Mouse (Mus musculus) kidney, postnatal 4 days (tissue): Measurements from ENCODE around the gene L3mbtl2.
"Not testable (repeated sequence)": the region's sequence is repeated elsewhere in the genome, so short reads cannot be mapped to it uniquely, and the experiment has no call there.

ENCODE experiments used
- DNase-seq, 2 experiments: peaks; one replicate each; pipeline ENCODE4 v3.0.0; 2021; ENCODE audit warnings: mixed read lengths in 2 of 2

L3mbtl2 gene

GRCm38 (mm10) chr15:81663697-81664561, at the start of gene L3mbtl2:
Gene L3mbtl2, plus strand, starts transcription at chr15:81663889.
- peak; percentile 93 to 96 for DNase-seq

DNA sequence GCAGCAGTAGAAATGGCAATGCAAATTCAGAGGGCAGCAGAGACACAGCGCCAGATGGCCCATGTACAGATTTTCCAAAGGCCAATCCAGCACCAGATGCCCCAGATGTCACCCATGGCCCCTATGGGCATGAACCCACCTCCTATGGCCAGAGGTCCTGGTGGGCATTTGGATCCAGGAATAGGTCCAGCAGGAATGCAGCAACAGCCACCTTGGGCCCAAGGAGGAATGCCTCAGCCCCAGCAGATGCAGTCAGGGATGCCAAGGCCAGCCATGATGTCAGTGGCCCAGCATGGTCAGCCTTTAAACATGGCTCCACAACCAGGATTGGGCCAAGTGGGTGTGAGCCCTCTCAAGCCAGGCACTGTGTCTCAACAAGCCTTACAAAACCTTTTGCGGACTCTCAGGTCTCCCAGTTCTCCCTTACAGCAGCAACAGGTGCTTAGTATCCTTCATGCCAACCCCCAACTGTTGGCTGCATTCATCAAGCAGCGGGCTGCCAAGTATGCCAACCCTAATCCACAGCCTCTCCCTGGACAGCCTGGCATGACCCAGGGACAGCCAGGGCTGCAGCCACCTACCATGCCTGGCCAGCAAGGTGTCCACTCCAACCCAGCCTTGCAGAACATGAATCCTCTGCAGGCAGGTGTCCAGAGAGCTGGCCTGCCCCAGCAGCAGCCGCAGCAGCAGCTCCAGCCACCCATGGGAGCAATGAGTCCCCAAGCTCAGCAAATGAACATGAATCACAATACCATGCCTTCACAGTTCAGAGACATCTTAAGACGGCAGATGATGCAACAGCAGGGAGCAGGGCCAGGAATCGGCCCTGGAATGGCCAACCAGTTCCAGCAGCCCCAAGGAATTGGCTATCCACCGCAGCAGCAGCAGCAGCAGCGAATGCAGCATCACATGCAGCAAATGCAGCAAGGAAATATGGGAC, 13.9 kb upstream of the L3mbtl2 start:
- no peak for DNase-seq

DNA sequence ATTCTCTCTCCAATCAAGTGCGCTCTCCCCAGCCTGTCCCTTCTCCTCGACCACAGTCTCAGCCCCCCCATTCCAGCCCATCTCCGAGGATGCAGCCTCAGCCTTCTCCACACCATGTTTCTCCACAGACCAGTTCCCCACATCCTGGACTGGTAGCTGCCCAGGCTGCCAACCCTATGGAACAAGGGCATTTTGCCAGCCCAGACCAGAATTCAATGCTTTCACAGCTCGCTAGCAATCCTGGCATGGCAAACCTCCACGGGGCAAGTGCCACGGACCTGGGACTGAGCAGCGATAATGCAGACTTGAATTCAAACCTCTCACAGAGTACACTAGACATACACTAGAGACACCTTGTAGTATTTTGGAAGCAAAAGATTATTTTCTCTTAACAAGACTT, 13.1 kb upstream of the L3mbtl2 start:
- DNase-seq: no peak

DNA sequence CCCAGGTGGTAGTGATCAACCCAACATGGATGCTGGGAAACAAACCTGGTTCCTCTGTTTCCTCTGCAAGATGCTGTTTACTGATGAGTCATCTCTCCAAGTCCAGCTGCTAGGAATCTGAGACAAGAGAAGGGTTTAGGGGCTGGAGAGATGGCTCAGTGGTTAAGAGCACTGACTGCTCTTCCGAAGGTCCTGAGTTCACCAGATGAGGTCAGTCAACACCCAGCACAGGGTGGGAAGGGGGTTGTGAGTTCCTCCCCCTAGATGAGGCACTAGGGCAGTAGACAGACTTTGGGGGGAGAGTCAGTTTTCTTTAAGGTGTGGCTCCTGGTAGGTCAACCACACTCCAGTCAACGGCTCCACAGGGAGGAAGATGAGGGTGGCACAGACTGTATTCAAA, 2.0 kb upstream of the L3mbtl2 start:
- no peak for DNase-seq

DNA sequence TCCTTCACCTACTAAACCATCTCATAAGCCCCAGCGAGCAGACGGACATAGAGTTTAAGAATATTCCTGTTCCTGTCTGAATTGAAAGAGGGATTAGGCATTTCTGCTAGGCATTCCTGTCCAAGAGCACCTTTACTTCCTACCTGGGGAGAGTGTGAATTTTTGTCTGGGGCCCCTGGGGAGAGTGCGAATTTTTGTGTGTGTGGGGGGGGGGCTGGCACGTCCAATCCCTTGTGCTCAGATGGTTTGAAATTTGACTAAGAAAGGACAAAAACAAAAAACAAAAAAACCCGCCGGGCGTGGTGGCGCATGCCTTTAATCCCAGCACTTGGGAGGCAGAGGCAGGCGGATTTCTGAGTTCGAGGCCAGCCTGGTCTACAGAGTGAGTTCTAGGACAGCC, 408 bp upstream of the L3mbtl2 start:
- DNase-seq: no peak

- no peak for DNase-seq
These were observed 3.3 kb downstream of the L3mbtl2 start for GRCm38 (mm10) chr15:81666957-81667356.

- DNase-seq: peak; percentile 71 to 73
These were observed 6.5 kb downstream of the L3mbtl2 start for GRCm38 (mm10) chr15:81670231-81670640.

DNA sequence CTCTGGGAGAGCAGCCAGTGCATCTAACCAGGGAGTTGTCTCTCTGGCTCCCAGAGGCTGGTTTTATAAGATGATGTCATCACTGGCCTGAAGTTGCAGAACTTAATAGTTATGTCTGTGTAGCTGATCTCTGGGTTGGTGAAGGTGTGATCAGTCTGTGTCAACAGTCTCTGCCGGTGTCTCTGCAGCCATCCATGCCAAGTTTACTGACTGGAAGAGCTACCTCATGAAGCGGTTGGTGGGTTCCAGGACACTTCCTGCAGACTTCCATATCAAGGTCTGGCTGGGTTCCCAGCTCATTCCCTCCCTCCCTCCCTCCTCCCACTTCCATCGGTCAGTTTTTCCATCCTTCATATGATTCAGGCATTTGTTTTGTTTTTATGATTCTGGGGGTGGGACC, 12.9 kb downstream of the L3mbtl2 start:
- no peak for DNase-seq

DNA sequence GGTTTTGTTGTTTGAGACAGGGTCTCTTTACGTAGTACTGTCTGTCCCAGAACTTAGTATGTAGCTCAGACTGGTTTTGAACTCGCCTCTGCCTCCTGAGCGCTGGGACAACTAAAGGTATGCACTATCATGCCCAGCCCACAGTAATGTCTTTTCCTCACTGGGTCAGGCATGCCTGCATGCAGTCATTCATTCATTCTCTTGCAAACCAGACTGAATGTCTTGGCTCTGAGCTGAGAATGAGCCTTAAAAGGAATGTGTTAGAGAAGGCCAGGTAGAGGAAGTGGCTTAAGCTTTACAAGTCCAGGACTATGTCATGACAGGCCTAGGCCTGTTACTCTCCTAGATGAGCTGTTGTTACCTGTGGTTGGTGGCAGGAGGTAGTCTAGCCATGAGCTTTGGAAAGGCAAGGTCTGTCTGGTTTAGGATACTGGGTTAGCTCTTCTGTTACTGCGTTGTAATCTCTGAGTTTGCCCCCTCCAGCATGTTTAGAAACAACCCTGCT, 16.7 kb downstream of the L3mbtl2 start:
- DNase-seq: no peak

DNA sequence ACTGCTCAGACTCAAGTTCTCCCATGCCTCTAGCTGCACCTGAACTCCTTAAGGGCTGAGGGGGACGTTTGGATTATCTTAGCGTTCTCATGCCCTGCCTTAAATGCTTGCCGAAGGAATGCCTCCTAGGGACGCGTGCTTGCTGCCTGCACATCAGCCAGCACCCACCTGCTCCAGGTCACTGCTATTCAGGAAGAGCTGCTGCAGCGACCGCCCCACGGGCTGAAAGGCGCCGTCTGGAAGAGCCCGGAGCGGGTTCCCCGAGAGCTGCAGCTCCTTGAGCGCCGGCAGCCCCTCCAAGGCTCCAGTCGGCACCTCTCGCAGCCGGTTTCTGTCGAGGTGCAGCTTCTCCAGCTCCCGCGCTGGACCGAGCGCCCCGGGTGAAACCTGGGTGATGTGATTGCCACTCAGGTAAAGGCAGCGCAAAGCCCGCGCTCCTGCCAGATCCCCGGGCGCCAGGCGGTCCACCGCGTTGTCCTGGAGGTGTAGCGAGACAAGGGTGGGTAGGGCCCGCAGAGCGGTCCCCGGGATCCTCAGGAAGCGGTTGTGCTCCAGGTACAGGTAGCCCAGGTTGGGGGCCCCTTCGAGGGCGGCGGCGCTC, 29.8 kb downstream of the L3mbtl2 start:
- DNase-seq: no peak

DNA sequence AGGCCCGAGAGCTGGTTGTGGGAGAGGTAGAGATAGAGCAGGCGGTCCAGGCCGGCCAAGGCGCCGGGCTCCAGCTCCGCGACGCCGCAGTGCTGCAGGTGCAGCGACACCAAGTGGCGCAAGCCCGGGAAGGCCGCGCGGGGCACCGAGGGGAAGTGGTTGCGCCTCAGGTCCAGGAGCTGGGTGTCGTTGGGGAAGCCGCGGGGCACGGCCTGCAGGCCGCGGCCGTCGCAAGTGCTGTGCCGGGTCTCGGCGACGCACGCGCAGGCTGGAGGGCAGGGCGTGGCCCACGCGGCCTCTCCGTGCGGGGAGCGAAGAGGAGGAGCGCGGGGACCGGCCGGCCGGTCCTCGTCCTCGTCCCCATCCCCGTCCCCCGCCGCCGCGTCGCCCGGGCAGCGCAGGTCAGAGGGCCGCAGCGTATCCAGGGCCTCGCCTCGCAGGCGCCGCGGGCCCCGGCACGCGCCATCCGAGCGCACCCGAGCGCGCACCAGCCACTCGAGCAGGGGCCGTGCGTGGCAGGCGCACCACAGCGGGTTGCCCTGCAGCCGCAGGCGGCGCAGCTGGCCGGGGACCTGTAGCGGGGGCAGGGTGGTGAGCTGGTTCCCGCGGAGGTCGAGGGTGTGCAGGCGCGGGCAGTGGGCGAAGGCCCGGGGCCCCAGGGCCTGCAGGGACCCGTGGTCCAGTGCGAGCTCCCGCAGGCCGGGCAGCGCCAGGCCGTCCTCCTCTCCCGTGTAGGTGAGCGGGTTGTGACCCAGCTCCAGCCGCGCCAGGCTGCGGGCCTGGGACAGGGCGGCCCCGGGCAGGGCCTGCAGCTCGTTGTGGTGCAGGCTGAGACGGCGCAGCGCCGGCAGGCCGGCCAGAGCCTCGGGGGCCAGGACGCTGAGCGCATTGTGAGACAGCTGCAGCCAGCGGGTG, 30.5 kb downstream of the L3mbtl2 start:
- peak; percentile 89 to 93 for DNase-seq

DNA sequence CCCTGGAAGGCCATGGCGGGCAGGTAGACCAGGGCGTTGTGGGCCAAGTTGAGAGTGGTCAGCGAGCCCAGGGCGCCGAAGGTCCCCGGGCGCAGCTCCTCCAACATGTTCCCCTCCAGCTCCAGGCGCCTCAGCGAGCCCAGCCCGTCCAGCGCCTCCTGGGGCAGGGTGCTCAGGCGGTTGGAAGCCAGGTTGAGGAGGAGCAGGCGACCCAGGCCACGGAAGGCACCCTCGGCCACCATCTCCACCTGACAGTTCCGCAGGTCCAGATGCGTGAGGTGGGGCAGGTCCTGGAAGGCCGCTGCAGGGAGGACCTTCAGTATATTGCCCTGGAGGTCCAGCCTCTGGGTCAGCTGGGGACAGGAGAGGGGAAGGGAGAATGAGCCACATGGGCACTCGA, 31.2 kb downstream of the L3mbtl2 start:
- DNase-seq: peak in 1 of 2 experiments; percentile 35

DNA sequence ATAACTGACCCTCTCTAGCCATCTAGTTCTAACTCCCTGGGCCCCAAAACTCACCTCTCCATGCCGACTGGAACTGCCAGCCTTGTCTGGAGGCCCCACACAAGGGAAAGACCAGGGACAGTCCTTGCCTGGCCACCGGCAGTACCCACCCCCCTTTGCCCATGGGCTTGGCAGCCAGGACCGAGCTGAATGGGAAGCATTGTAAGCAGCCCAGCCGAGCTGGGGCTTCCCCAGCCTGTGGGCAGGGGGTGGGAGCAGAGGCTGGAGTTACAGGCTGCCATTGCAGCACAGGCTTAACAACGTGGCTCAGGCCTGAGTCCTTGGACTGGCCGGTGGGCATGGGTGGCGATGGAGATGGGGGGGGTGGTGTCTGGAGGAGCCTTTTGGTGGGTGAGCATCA, 33.5 kb downstream of the L3mbtl2 start, which contains the start of gene Chadl:
Chadl (minus strand) TSS at position 113 of the 400 bp plus-strand sequence.
- no peak for DNase-seq

DNA sequence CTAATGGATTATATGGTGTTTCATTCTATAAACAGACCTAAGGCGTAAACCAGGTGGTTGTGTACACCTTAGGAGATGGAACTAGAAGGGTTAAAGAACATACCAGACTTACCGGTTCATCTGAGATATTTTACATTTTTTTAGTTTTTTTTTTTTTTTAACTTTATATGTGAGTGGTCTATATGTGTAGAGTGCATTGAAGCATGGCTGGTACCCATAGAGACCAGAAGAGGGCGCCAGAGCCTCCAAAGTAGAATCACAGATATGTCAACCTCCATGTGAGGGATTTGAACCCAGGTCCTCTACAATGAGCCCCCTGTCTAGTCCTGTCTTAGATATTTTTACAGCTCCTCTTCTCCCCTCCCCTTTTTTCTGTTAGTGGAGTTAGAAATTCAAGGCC, 34.2 kb downstream of the L3mbtl2 start:
- DNase-seq: peak; percentile 33 to 54

DNA sequence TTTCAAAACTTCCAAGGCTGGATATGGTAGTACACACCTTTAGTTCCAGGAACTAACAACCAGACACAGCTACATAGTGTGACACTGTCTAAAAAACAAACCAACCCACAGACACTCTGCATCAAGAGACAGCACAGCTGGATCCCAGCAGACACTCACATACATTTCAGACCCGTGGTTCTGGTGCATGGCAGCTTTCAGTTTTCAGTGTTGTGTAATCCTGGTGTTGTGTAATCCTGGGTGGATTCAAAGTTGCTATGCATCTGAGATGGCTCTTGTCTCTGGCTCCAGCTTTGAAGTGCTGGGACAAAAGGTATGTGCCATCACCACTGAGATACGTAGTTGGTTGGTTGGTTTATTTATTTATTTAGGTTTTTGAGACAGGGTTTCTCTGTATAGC, 34.8 kb downstream of the L3mbtl2 start:
- DNase-seq: no peak

DNA sequence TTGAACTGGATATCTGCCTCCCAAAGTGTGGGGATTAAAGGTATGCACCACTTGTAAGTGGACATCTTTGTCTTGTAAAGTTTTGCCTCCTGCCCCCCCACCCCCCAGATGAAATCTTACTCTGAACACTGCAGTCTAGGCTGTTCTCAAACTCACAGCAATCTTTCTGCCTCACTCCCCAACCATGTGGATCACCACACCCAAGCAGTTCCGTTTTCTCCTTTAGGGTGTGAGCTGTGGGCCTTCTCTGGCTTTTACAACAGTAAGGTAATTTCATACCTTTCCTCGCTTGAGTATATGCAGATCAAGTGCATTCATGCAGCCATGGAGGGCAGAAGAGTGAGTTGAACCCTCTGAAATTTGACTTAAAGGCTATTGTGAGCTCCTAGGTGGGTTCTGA, 36.5 kb downstream of the L3mbtl2 start:
- no peak for DNase-seq

- DNase-seq: peak; percentile 25 to 60
These were observed 36.9 kb downstream of the L3mbtl2 start for GRCm38 (mm10) chr15:81700601-81701000.

DNA sequence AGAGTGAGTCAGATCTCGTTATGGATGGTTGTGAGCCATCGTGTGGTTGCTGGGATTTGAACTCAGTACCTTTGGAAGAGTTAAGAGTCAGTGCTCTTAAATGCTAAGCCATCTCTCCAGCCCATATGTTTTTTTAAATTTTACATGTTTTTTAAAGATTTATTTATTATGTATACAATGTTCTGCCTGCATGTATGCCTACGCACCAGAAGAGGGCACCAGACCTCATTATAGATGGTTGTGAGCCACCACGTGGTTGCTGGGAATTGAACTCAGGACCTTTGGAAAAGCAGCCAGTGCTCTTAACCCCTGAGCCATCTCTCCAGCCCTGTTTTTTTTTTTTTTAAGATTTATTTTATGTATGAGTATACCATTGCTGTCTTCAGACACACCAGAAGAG, 37.7 kb downstream of the L3mbtl2 start:
- not testable (repeated sequence) for DNase-seq

GRCm38 (mm10) chr15:81702306-81703093, 38.8 kb downstream of the L3mbtl2 start:
- DNase-seq: no peak

DNA sequence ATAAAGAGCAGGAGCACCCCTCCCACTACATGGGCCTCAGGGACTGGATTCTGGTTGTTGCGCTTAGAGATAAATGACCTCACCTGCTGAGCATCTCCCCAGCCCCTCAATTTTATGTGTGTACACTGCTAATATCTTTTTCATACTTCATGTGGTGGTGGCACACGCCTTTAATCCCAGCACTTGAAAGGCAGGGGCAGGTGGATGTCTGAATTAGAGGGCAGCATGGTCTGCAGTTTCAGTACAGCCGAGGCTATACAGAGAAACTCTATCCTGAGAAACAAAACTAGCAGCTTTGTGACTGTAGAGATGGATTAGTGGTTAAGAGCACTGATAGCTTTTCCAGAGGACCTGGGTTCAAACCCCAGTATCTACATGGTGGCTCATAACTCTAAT, 39.4 kb downstream of the L3mbtl2 start:
- no peak for DNase-seq

GRCm38 (mm10) chr15:81708991-81709390, 45.3 kb downstream of the L3mbtl2 start:
- DNase-seq: no peak
